Mouse (Mus musculus) limb, embryonic 14.5 days (tissue): ENCODE results near the gene Fgd3. TPM values are rescaled to one million over a fixed set of nuclear protein-coding genes. Genes with fewer than 3 reads are reported as not detected.

ENCODE experiments used
- ATAC-seq: fragments of 200-750 bp; cut with Nextera tagmentation; 2 replicates; pipeline ENCODE4 v1.8.0; 2017; ENCODE audit warnings: low read depth, moderate number of reproducible peaks, moderate TSS enrichment; ENCODE audit not compliant: low FRiP score
- DNase-seq: peaks from one replicate; pipeline ENCODE4 v3.0.0-alpha.2; 2015; ENCODE audit warnings: low spot score
- H3K27ac ChIP-seq: fragments of 300-500 bp; sonication (generic); replicated peaks from 2 replicates; pipeline ENCODE4 v1.5.1; 2014; ENCODE audit warnings: low read depth, mild to moderate bottlenecking, low read length, moderate library complexity, mixed read lengths
- H3K27me3 ChIP-seq: fragments of 300-500 bp; sonication (generic); 2 replicates; pipeline ENCODE4 v1.6.1; 2014; ENCODE audit warnings: low read length, mixed read lengths; ENCODE audit not compliant: control insufficient read depth, insufficient read depth
- H3K36me3 ChIP-seq: fragments of 300-500 bp; sonication (generic); 2 replicates; pipeline ENCODE4 v1.6.1; 2014; ENCODE audit warnings: mild to moderate bottlenecking, low read length, moderate library complexity, mixed read lengths; ENCODE audit not compliant: control insufficient read depth, insufficient read depth
- H3K4me1 ChIP-seq: fragments of 300-500 bp; sonication (generic); 2 replicates; pipeline ENCODE4 v1.6.1; 2014; ENCODE audit warnings: antibody characterized with exemption, low read length, mixed read lengths; ENCODE audit not compliant: control insufficient read depth, insufficient read depth
- H3K4me2 ChIP-seq: fragments of 300-500 bp; sonication (generic); replicated peaks from 2 replicates; pipeline ENCODE4 v1.6.1; 2014; ENCODE audit warnings: low read depth, mild to moderate bottlenecking, low read length, moderate library complexity; ENCODE audit not compliant: severe bottlenecking
- H3K4me3 ChIP-seq: fragments of 300-500 bp; sonication (generic); replicated peaks from 2 replicates; pipeline ENCODE4 v1.5.1; 2014; ENCODE audit warnings: low read length
- H3K9ac ChIP-seq: fragments of 300-500 bp; sonication (generic); 2 replicates; pipeline ENCODE4 v1.6.1; 2014; ENCODE audit warnings: mild to moderate bottlenecking, low read depth, low read length, moderate library complexity; ENCODE audit not compliant: severe bottlenecking
- H3K9me3 ChIP-seq: fragments of 300-500 bp; sonication (generic); 2 replicates; pipeline ENCODE4 v1.6.1; 2016; ENCODE audit warnings: low read length; ENCODE audit not compliant: control insufficient read depth
- POLR2A ChIP-seq: fragments of 200-500 bp; IDR thresholded peaks from 2 replicates; pipeline ENCODE4 v1.8.0; 2012; ENCODE audit warnings: inconsistent platforms, mild to moderate bottlenecking, moderate library complexity, borderline replicate concordance; ENCODE audit not compliant: insufficient read depth, insufficient read length; ENCODE audit errors: extremely low read depth
- WGBS: fragments of 180-500 bp; shearing (Covaris S2); extraction: QIAGEN DNeasy Blood & Tissue Kit; methylation state at CpG from one replicate; pipeline ENCODE4 v1.1.7; 2014; 5-methylcytosine and 5-hydroxymethylcytosine counted together
- polyA plus RNA-seq, 2 experiments: library from polyadenylated mRNA; depleted of rRNA in 1 of 2; stranded (reverse) in 1 of 2; unstranded in 1 of 2; fragments of >200 nt; fragmentation: Nextera tagmentation in 1 of 2; extraction: Ambion mirVana in 1 of 2; gene quantifications; 2 replicates each; pipeline versions ENCODE4 v1.2.1 to v1.2.3; 2012 to 2014

Fgd3 gene
- polyA plus RNA-seq (2012; rRNA removed) (1.1 and 1.2 TPM in 2 replicates), polyA plus RNA-seq (2014; fragmentation: Nextera tagmentation; extraction: Ambion mirVana) (0.40 and 0.78 TPM in 2 replicates)

- peak within 1 kb of the TSS; percentile 46 for H3K9ac ChIP-seq
- 4% methylated on average over 10 of the region's 10 CpGs for WGBS
- DNase-seq (peak; percentile 26), ATAC-seq (peak; percentile 86)
- H3K9me3 ChIP-seq: no peaks in the 10 kb centered on the region
- no peak for TF ChIP-seq POLR2A
- H3K4me3 ChIP-seq: peak within 1 kb of the TSS; percentile 20
- H3K27ac ChIP-seq: no peak within 1 kb of the TSS
- peaks cover 18% of the 10 kb centered on the region for H3K4me1 ChIP-seq
- H3K4me2 ChIP-seq: peak within 1 kb of the TSS; percentile 54
- H3K27me3 ChIP-seq: no peaks in the 10 kb centered on the region
- no peaks in the 10 kb centered on the region for H3K36me3 ChIP-seq
Measured at GRCm38 (mm10) chr13:49320040-49320439, at the start of gene Fgd3. Gene Fgd3 (minus strand): TSS chr13:49320311.

- 94% methylated on average over 10 of the region's 10 CpGs for WGBS
- peaks cover 30% of the 10 kb centered on the region for H3K36me3 ChIP-seq
- ATAC-seq: no peak
- no peak overlapping the region for H3K27ac ChIP-seq
- H3K9me3 ChIP-seq: no peaks in the 10 kb centered on the region
- H3K4me3 ChIP-seq: no peak overlapping the region
- no peak for TF ChIP-seq POLR2A
- DNase-seq: no peak
- H3K4me2 ChIP-seq: no peak overlapping the region
- H3K4me1 ChIP-seq: no peaks in the 10 kb centered on the region
- H3K27me3 ChIP-seq: no peaks in the 10 kb centered on the region
- H3K9ac ChIP-seq: no peak overlapping the region
Measured at GRCm38 (mm10) chr13:49369404-49369803, 49.3 kb upstream of the Fgd3 start.

- Histone ChIP-seq H3K27ac (no peak overlapping the region), H3K9ac (no peak overlapping the region), H3K4me3 (no peak overlapping the region), H3K4me1 (no peaks in the 10 kb centered on the region), H3K9me3 (no peaks in the 10 kb centered on the region), H3K36me3 (peaks cover 29% of the 10 kb centered on the region), H3K27me3 (no peaks in the 10 kb centered on the region), H3K4me2 (no peak overlapping the region)
- DNase-seq (no peak), ATAC-seq (no peak)
- WGBS: 77% methylated on average over 4 of the region's 4 CpGs
- TF ChIP-seq POLR2A: no peak
Measured at GRCm38 (mm10) chr13:49367657-49368440, 47.7 kb upstream of the Fgd3 start.

- Histone ChIP-seq H3K4me3 (no peak overlapping the region), H3K4me2 (no peak overlapping the region), H3K9ac (no peak overlapping the region), H3K9me3 (no peaks in the 10 kb centered on the region), H3K36me3 (peaks cover 5% of the 10 kb centered on the region), H3K4me1 (no peaks in the 10 kb centered on the region), H3K27me3 (no peaks in the 10 kb centered on the region), H3K27ac (no peak overlapping the region)
- no peak for ATAC-seq
- no peak for DNase-seq
- 86% methylated on average over 2 of the region's 2 CpGs for WGBS
- TF ChIP-seq POLR2A: no peak
Measured at GRCm38 (mm10) chr13:49364716-49365115, 44.6 kb upstream of the Fgd3 start.

GRCm38 (mm10) chr13:49362804-49363203 is 42.7 kb upstream of the Fgd3 start:
- Histone ChIP-seq H3K9me3 (no peaks in the 10 kb centered on the region), H3K4me1 (no peaks in the 10 kb centered on the region), H3K9ac (no peak overlapping the region), H3K27ac (no peak overlapping the region), H3K4me3 (no peak overlapping the region), H3K4me2 (no peak overlapping the region), H3K27me3 (no peaks in the 10 kb centered on the region), H3K36me3 (no peaks in the 10 kb centered on the region)
- WGBS: 94% methylated on average over 2 of the region's 2 CpGs
- TF ChIP-seq POLR2A: no peak
- DNase-seq (no peak), ATAC-seq (no peak)

GRCm38 (mm10) chr13:49362364-49362763 is 42.3 kb upstream of the Fgd3 start:
- TF ChIP-seq POLR2A: no peak
- DNase-seq (no peak), ATAC-seq (no peak)
- Histone ChIP-seq H3K4me2 (no peak overlapping the region), H3K9me3 (no peaks in the 10 kb centered on the region), H3K4me1 (no peaks in the 10 kb centered on the region), H3K9ac (no peak overlapping the region), H3K27ac (no peak overlapping the region), H3K27me3 (no peaks in the 10 kb centered on the region), H3K36me3 (no peaks in the 10 kb centered on the region), H3K4me3 (no peak overlapping the region)
- 83% methylated on average over 7 of the region's 7 CpGs for WGBS
